Comparison of ENCODE assay signal across 27 mouse cellular contexts in genomic region chr3:107667426-107667825, GRCm38 (mm10). TPM values are rescaled to one million over a fixed set of nuclear protein-coding genes. Genes with fewer than 3 reads are reported as not detected.
DNase-seq lines count a peak whose midpoint lies in the region; ATAC-seq and TF ChIP-seq lines count a peak whose summit lies in the region.
"Had no signal": no experiment of that assay in that cellular context is flagged by ENCODE, and none has a peak within 500 bp of the region (broad histone marks: within the 10 kb centered on the region; RNA-seq: fewer than 3 reads in every experiment).

No protein-coding gene starts in this region.

- WGBS in heart, embryonic 11.5 days (ENCODE audit: insufficient replicate concordance) = 84% methylated on average over 6 of the region's 6 CpGs
- 56% methylated on average over 6 of the region's 6 CpGs for WGBS in kidney, adult 2 months

- ATAC-seq in heart, embryonic 11.5 days (replicated peaks; ENCODE audit: insufficient number of reproducible peaks, low FRiP score, low TSS enrichment) = no peak
- ATAC-seq: forebrain, embryonic 14.5 days had no signal

- H3K9ac ChIP-seq in heart, embryonic 11.5 days (ENCODE audit: low read depth, low read length) = no peak overlapping the region
- H3K9ac ChIP-seq: embryonic facial prominence, embryonic 13.5 days; embryonic facial prominence, embryonic 15.5 days; forebrain, embryonic 12.5 days had no signal

- H3K4me3 ChIP-seq in heart, embryonic 11.5 days (ENCODE audit: low read depth, low read length) = no peak overlapping the region
- no peak overlapping the region for H3K4me3 ChIP-seq in kidney, adult 2 months (ENCODE audit: insufficient read depth, low read depth, low read length)
- H3K4me3 ChIP-seq: embryonic facial prominence, embryonic 13.5 days; embryonic facial prominence, embryonic 15.5 days; erythroblast, embryonic 14.5 days; forebrain, embryonic 10.5 days; forebrain, embryonic 12.5 days had no signal

- TF ChIP-seq CTCF in kidney, adult 2 months (conservative IDR thresholded peaks at IDR 0.05; ENCODE audit: insufficient read depth, insufficient read length, low read depth, low read length) = no peak

- H3K27ac ChIP-seq in heart, embryonic 11.5 days (ENCODE audit: low read depth, low read length) = no peak overlapping the region
- H3K27ac ChIP-seq in kidney, adult 2 months (ENCODE audit: insufficient read depth, low read depth, low read length) = no peak overlapping the region
- H3K27ac ChIP-seq: embryonic facial prominence, embryonic 13.5 days; embryonic facial prominence, embryonic 15.5 days; forebrain, embryonic 10.5 days; forebrain, embryonic 12.5 days had no signal

- no peaks in the 10 kb centered on the region for H3K9me3 ChIP-seq in heart, embryonic 11.5 days (replicated peaks; ENCODE audit: control insufficient read depth, low read length)
- H3K9me3 ChIP-seq: embryonic facial prominence, embryonic 13.5 days; embryonic facial prominence, embryonic 15.5 days; forebrain, embryonic 10.5 days; forebrain, embryonic 12.5 days had no signal

- no peak overlapping the region for H3K4me2 ChIP-seq in heart, embryonic 11.5 days
- H3K4me2 ChIP-seq: embryonic facial prominence, embryonic 13.5 days; embryonic facial prominence, embryonic 15.5 days; forebrain, embryonic 12.5 days had no signal

- H3K27me3 ChIP-seq in heart, embryonic 11.5 days (ENCODE audit: control insufficient read depth, insufficient read depth, low read length) = no peaks in the 10 kb centered on the region
- H3K27me3 ChIP-seq in kidney, adult 2 months (replicated peaks; ENCODE audit: control insufficient read depth, insufficient read depth, low read length) = no peaks in the 10 kb centered on the region
- H3K27me3 ChIP-seq: embryonic facial prominence, embryonic 13.5 days; embryonic facial prominence, embryonic 15.5 days; forebrain, embryonic 12.5 days had no signal

- peak; percentile 21 for DNase-seq in heart, adult 11 months
- peak; percentile 65 for DNase-seq in kidney, adult 2 months
- no peak for DNase-seq in kidney, postnatal 10 days
- DNase-seq in kidney, adult 9 months = peak; percentile 57
- no peak for DNase-seq in kidney, adult 18-20 months
- DNase-seq in urinary bladder, postnatal 14 days (ENCODE audit: low spot score) = peak; percentile 16
- no peak for DNase-seq in urinary bladder, postnatal 25 days (ENCODE audit: low spot score)
- DNase-seq: adrenal gland, adult 2 months; adrenal gland, postnatal 10 days; adrenal gland, postnatal 25 days; cerebellum, adult 11 months; cerebellum, adult 18-20 months; cerebellum, adult 8-10 months; cerebellum, adult 9-11 months; cerebellum, postnatal 14 days; cerebellum, postnatal 36 days; embryo, embryonic 11 days had no signal

- H3K36me3 ChIP-seq in heart, embryonic 11.5 days (ENCODE audit: control insufficient read depth, insufficient read depth, low read length) = peaks cover 58% of the 10 kb centered on the region
- peaks cover 24% of the 10 kb centered on the region for H3K36me3 ChIP-seq in kidney, adult 2 months (ENCODE audit: control insufficient read depth, insufficient read depth, low read length)

- no peaks in the 10 kb centered on the region for H3K4me1 ChIP-seq in heart, embryonic 11.5 days (ENCODE audit: control insufficient read depth, insufficient read depth, low read length)
- peaks cover 3% of the 10 kb centered on the region; the same call in 1 of the 2 replicates for H3K4me1 ChIP-seq in kidney, adult 2 months (ENCODE audit: control insufficient read depth, insufficient read depth, low read length)
- H3K4me1 ChIP-seq: embryonic facial prominence, embryonic 13.5 days; embryonic facial prominence, embryonic 15.5 days; forebrain, embryonic 10.5 days; forebrain, embryonic 12.5 days had no signal

- TF ChIP-seq POLR2A in kidney, adult 2 months (IDR thresholded peaks at IDR 0.05; ENCODE audit: low read depth, low read length) = no peak

RNA-seq across cellular contexts. Expression of gene Ahcyl1, which starts 28.9 kb away (rescaled TPM):
- 56.1 and 68.1 TPM in 2 replicates for polyA plus RNA-seq in heart, embryonic 11.5 days (2014; fragmentation: Nextera tagmentation; extraction: Ambion mirVana)
- 88.6 and 101 TPM in 2 replicates for polyA plus RNA-seq in kidney, adult 2 months (2012; rRNA removed)

RNA-seq across cellular contexts. Expression of gene Strip1, which starts 35.9 kb away (rescaled TPM):
- 35.4 and 47.0 TPM in 2 replicates for polyA plus RNA-seq in heart, embryonic 11.5 days (2014; fragmentation: Nextera tagmentation; extraction: Ambion mirVana)
- polyA plus RNA-seq in kidney, adult 2 months (2012; rRNA removed) = 46.0 and 54.1 TPM in 2 replicates

RNA-seq across cellular contexts. Expression of gene Gm10961, which starts 36.3 kb away (rescaled TPM):
- polyA plus RNA-seq in heart, embryonic 11.5 days (2014; fragmentation: Nextera tagmentation; extraction: Ambion mirVana) = not detected in 2 replicates
- not detected in 2 replicates for polyA plus RNA-seq in kidney, adult 2 months (2012; rRNA removed)
- polyA plus RNA-seq: adrenal gland, adult 2 months; brain, embryonic 14.5 days; C2C12; embryonic facial prominence, embryonic 11.5 days; embryonic facial prominence, embryonic 13.5 days; embryonic facial prominence, embryonic 15.5 days; erythroblast, embryonic 14.5 days; forebrain, embryonic 10.5 days; forebrain, embryonic 12.5 days; forebrain, embryonic 14.5 days had no signal

Comparison
In these comparisons a context has a peak if more than half of its experiments do, and no peak if none do; other contexts are left out.
1. DNase-seq: peak in heart, adult 11 months (single experiment), kidney, adult 2 months (single experiment), kidney, adult 9 months (single experiment) and urinary bladder, postnatal 14 days (single experiment); none in kidney, postnatal 10 days (single experiment), kidney, adult 18-20 months (single experiment) and urinary bladder, postnatal 25 days (single experiment).